Mouse (Mus musculus): ENCODE data around the gene Clns1a. TPM values are rescaled to one million over a fixed set of nuclear protein-coding genes. Genes with fewer than 3 reads are reported as not detected.

Clns1a gene
- polyA plus RNA-seq, 1 experiment from 2014 or later = 65.2 TPM

- Histone ChIP-seq H3K4me3 (ENCODE audit: low read depth, low read length) (no peak overlapping the region), H3K27me3 (replicated peaks; ENCODE audit: control insufficient read depth, insufficient read depth, low read length) (no peaks in the 10 kb centered on the region), H3K27ac (ENCODE audit: low read depth, low read length) (no peak overlapping the region; the same call in 1 of the 2 replicates), H3K9ac (ENCODE audit: low read depth, low read length) (no peak overlapping the region), H3K9me3 (ENCODE audit: control insufficient read depth) (no peaks in the 10 kb centered on the region), H3K4me2 (replicated peaks; ENCODE audit: low read depth) (no peak overlapping the region; the same call in 1 of the 2 replicates), H3K4me1 (replicated peaks; ENCODE audit: control insufficient read depth, insufficient read depth, low read length) (no peaks in the 10 kb centered on the region; the same call in 1 of the 2 replicates), H3K36me3 (ENCODE audit: control insufficient read depth, insufficient read depth) (no peaks in the 10 kb centered on the region)
- no peak for TF ChIP-seq CTCF (IDR thresholded peaks at IDR 0.05; ENCODE audit: low read depth)
- no peak for ATAC-seq
- 50% methylated on average over 5 of the region's 5 CpGs for WGBS
Measured at GRCm38 (mm10) chr7:97733606-97734005, 37.2 kb downstream of the Clns1a start.

DNA sequence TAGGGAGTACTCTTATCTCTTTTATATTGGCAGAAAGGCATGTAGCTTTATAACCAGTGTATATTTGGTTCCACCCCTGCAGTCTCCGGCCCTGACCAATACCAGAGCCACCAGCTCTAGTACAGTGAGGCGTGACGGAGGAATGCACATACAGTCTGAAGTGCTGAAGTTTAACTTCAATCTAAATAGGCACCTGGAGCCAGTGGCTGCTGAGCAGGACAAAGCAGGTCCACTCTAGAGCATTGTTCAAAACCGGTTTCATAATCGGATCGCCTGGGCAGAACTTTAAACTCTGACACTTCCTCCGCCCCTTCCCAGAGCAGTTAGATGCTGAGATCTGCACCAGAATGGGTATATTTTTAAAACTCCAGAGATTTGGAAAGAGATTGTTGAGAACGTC is 38.6 kb downstream of the Clns1a start:
- no peaks in the 10 kb centered on the region for H3K9me3 ChIP-seq (ENCODE audit: control insufficient read depth)
- H3K36me3 ChIP-seq (ENCODE audit: control insufficient read depth, insufficient read depth) = no peaks in the 10 kb centered on the region
- 0 out of 2 replicates have a peak overlapping the region, but pooled peaks have one; percentile 41 for H3K27ac ChIP-seq (ENCODE audit: low read depth, low read length)
- H3K27me3 ChIP-seq (replicated peaks; ENCODE audit: control insufficient read depth, insufficient read depth, low read length) = no peaks in the 10 kb centered on the region
- peak; percentile 56 for ATAC-seq
- H3K9ac ChIP-seq (ENCODE audit: low read depth, low read length) = no peak overlapping the region
- H3K4me1 ChIP-seq (replicated peaks; ENCODE audit: control insufficient read depth, insufficient read depth, low read length) = no peaks in the 10 kb centered on the region; the same call in 1 of the 2 replicates
- 43% methylated on average over 8 of the region's 8 CpGs for WGBS
- H3K4me3 ChIP-seq (ENCODE audit: low read depth, low read length) = peak overlapping the region; percentile 72
- TF ChIP-seq CTCF (IDR thresholded peaks at IDR 0.05; ENCODE audit: low read depth) = no peak
- H3K4me2 ChIP-seq (replicated peaks; ENCODE audit: low read depth) = peak overlapping the region; percentile 91

GRCm38 (mm10) chr7:97735886-97736420 is 39.5 kb downstream of the Clns1a start:
- 43% methylated on average over 4 of the region's 4 CpGs for WGBS
- ATAC-seq = no peak
- Histone ChIP-seq H3K4me3 (ENCODE audit: low read depth, low read length) (peak overlapping the region; percentile 72), H3K36me3 (ENCODE audit: control insufficient read depth, insufficient read depth) (no peaks in the 10 kb centered on the region), H3K27me3 (replicated peaks; ENCODE audit: control insufficient read depth, insufficient read depth, low read length) (no peaks in the 10 kb centered on the region), H3K9ac (ENCODE audit: low read depth, low read length) (no peak overlapping the region), H3K4me2 (replicated peaks; ENCODE audit: low read depth) (peak overlapping the region; percentile 91), H3K27ac (ENCODE audit: low read depth, low read length) (peak overlapping the region; percentile 41), H3K9me3 (ENCODE audit: control insufficient read depth) (no peaks in the 10 kb centered on the region), H3K4me1 (replicated peaks; ENCODE audit: control insufficient read depth, insufficient read depth, low read length) (no peaks in the 10 kb centered on the region; the same call in 1 of the 2 replicates)
- no peak for TF ChIP-seq CTCF (IDR thresholded peaks at IDR 0.05; ENCODE audit: low read depth)

- ATAC-seq = no peak
- WGBS = 6% methylated on average over 12 of the region's 12 CpGs
Measured at GRCm38 (mm10) chr7:97737256-97737637, 40.8 kb downstream of the Clns1a start.

GRCm38 (mm10) chr7:97737638-97738456 is 41.4 kb downstream of the Clns1a start, which contains the start of gene Aqp11:
Aqp11 (minus strand) TSS chr7:97738289.
- Histone ChIP-seq H3K9ac (ENCODE audit: low read depth, low read length) (peak within 1 kb of the TSS; percentile 62), H3K27ac (ENCODE audit: low read depth, low read length) (peak within 1 kb of the TSS; percentile 84), H3K4me3 (ENCODE audit: low read depth, low read length) (peak within 1 kb of the TSS; percentile 72), H3K9me3 (ENCODE audit: control insufficient read depth) (no peaks in the 10 kb centered on the region), H3K36me3 (ENCODE audit: control insufficient read depth, insufficient read depth) (no peaks in the 10 kb centered on the region), H3K27me3 (replicated peaks; ENCODE audit: control insufficient read depth, insufficient read depth, low read length) (no peaks in the 10 kb centered on the region), H3K4me1 (replicated peaks; ENCODE audit: control insufficient read depth, insufficient read depth, low read length) (no peaks in the 10 kb centered on the region; the same call in 1 of the 2 replicates), H3K4me2 (replicated peaks; ENCODE audit: low read depth) (peak within 1 kb of the TSS; percentile 91)
- whole genome bisulfite sequencing = 1% methylated on average over 57 of the region's 64 CpGs
- peak; percentile 85 for ATAC-seq
- TF ChIP-seq CTCF (IDR thresholded peaks at IDR 0.05; ENCODE audit: low read depth) = no peak

More at GRCm38 (mm10) chr7:97737256-97737637, 40.8 kb downstream of the Clns1a start:
- Histone ChIP-seq H3K4me1 (replicated peaks; ENCODE audit: control insufficient read depth, insufficient read depth, low read length) (no peaks in the 10 kb centered on the region; the same call in 1 of the 2 replicates), H3K36me3 (ENCODE audit: control insufficient read depth, insufficient read depth) (no peaks in the 10 kb centered on the region), H3K9me3 (ENCODE audit: control insufficient read depth) (no peaks in the 10 kb centered on the region), H3K27ac (ENCODE audit: low read depth, low read length) (peak overlapping the region; percentile 83), H3K27me3 (replicated peaks; ENCODE audit: control insufficient read depth, insufficient read depth, low read length) (no peaks in the 10 kb centered on the region), H3K4me3 (ENCODE audit: low read depth, low read length) (peak overlapping the region; percentile 72), H3K9ac (ENCODE audit: low read depth, low read length) (peak overlapping the region; percentile 62), H3K4me2 (replicated peaks; ENCODE audit: low read depth) (peak overlapping the region; percentile 91)
- no peak for TF ChIP-seq CTCF (IDR thresholded peaks at IDR 0.05; ENCODE audit: low read depth)

GRCm38 (mm10) chr7:97740948-97741347 is 44.5 kb downstream of the Clns1a start:
- Histone ChIP-seq H3K4me3 (ENCODE audit: low read depth, low read length) (no peak overlapping the region), H3K27ac (ENCODE audit: low read depth, low read length) (peak overlapping the region; percentile 84), H3K9me3 (ENCODE audit: control insufficient read depth) (no peaks in the 10 kb centered on the region), H3K27me3 (replicated peaks; ENCODE audit: control insufficient read depth, insufficient read depth, low read length) (no peaks in the 10 kb centered on the region), H3K4me1 (replicated peaks; ENCODE audit: control insufficient read depth, insufficient read depth, low read length) (no peaks in the 10 kb centered on the region), H3K4me2 (replicated peaks; ENCODE audit: low read depth) (no peak overlapping the region), H3K36me3 (ENCODE audit: control insufficient read depth, insufficient read depth) (no peaks in the 10 kb centered on the region), H3K9ac (ENCODE audit: low read depth, low read length) (no peak overlapping the region)
- 16% methylated on average over 10 of the region's 10 CpGs for WGBS
- ATAC-seq = peak; percentile 83
- no peak for TF ChIP-seq CTCF (IDR thresholded peaks at IDR 0.05; ENCODE audit: low read depth)
